Mouse (Mus musculus): ENCODE results near the gene Gm49387.

Gm49387 gene

GRCm38 (mm10) chr14:31662555-31663211, 22.0 kb upstream of the Gm49387 start:
- DNase-seq (ENCODE audit: low spot score), result no peak

DNA sequence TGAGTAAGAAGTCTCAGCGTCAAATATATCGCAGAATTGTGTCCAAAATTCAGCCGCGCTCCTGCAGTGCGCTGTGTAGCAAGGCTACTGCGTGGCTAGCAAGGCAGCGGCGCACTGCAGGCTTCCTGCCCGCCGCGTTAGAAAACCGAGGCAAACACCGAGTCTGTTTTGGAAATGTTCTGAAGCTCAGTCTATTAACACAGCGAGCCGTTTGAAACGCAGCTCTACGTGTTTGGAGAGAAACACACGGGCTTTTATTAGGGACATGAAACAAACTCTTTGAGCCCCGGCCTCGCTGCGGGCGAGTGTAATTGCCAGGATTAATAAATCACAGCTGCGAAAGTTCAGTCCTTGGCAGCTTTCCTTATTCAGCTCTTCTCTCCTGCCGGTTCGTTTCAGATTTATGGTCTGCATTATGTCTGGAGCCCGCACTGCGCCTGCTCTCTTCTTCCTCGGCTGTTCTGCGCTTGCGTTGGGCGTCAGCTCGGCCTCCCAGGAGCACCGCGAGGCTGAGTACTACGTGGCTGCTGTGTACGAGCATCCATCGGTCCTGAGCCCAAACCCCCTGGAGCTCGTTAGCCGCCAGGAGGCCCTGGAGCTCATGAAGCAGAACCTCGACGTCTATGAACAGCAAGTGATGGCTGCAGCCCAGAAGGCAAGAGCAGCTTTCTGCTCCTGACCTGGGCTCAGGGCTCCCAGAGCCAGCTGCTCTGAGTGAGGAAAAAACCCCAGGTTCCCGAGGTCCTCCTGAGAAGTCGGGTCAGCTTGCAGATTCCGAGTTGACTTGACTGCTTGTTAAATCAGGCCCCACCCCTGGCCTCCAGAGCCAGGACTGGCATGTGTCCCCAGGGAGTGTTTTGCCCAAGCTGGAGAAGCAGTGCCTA, 21.2 kb upstream of the Gm49387 start:
- peak; percentile 66 for DNase-seq (ENCODE audit: low spot score)

DNA sequence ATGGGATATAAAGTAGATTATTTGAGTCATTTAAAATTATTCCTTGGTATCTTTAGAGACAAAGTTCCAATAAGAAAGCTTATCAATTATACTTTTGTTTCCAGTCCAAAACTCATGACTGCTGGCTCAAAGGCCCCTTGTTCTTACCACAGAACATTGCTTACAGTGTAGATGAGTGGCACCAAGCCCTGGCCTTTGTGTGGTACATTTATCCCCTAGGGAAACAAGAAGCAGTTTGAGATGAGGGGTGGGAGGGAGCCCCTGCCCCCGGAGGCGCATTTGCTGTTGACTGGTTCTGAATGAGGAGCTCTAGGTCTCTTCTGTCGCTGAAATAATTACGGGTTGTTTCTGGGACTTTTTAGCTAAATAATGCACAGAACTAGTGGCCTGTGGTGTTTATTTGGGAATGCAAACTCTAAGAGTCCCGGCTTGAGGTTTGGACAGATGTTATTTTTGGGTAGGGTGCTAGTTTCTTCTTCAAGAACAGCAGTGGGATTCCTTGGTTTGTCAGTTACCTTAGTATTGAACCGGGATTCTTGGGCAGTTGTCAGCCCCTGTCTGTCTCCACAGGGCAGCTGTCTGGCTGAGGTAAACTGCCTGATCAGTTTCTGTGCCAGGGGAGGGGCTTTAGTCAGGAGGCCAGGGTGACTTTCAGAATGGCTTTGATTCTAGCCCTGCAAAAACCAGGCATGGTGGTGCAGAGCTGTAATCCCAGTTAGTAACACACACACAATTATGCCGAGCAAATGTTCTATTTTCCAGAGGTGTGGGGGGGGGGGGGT, 19.8 kb upstream of the Gm49387 start:
- DNase-seq (ENCODE audit: low spot score), result no peak

DNA sequence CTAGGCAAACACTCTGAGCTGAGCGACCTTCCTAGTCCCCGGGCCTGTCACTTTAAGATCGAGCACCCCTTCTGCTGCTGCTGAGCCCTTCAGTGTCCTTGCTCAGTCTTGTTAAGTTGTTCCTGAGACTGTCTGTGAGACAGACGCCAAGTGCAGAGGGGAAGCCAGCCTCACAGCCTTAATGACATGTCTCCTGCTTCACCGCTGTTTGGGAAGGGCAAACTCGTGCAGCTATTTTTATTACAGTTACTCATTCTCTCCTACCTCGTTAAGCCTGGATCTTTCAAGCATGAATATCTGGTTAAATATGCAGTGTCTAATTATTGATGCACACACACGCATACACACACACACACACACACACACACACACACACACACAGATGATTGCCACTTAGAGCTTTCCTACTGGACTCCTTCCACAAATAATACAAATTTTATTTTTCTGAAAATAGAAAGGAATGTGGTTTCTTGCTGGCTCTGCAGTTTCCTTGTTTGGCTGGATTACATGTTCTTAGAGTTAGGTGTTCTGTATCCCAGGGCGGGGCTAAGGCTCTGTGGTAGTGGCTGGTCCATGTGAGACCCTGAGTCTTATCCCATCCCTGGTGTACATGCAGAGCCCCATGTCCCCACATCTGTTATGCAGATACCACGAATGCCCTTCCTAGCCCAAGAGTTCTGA, 19.0 kb upstream of the Gm49387 start:
- DNase-seq (ENCODE audit: low spot score), result no peak

- DNase-seq (ENCODE audit: low spot score), result no peak
Measured at GRCm38 (mm10) chr14:31658126-31658680, 17.5 kb upstream of the Gm49387 start.

DNA sequence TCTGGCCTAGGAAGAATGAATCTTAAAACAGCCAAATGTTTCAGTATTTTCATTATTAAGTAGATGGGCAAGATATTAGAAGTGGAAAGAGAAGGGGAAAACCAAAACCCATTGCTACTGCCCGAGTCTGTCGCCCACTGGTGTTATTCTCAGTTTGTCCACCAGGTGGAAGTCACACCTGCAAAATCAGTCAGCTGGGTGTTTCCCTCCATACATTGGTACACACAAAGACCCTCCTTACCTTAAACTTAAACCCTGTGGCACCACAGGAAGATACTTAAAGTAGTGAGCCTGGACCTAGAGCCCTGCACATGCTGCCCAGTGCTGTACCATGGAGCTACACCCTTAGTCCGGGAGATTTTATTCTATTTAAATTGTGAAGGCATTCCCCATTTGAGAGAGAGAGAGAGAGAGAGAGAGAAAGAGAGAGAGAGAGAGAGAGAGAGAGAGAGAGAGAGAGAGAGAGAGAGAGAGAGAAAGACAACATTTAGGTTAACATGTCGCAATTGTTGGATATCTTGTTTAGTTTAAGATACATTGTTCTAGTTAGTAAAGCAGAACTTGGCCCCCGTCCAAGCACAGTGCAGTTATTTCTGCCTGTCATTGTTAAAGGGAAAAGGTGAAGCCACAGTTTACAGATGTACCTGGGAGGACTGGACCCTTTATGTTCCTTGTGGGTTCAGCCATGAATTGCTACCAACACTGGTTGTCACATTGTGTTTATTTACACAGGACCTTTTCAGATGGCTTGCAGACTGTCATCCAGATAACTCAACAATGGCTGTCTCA, 16.4 kb upstream of the Gm49387 start:
- peak; percentile 60 for DNase-seq (ENCODE audit: low spot score)

GRCm38 (mm10) chr14:31656386-31656785, 15.7 kb upstream of the Gm49387 start:
- DNase-seq (ENCODE audit: low spot score), result no peak

DNA sequence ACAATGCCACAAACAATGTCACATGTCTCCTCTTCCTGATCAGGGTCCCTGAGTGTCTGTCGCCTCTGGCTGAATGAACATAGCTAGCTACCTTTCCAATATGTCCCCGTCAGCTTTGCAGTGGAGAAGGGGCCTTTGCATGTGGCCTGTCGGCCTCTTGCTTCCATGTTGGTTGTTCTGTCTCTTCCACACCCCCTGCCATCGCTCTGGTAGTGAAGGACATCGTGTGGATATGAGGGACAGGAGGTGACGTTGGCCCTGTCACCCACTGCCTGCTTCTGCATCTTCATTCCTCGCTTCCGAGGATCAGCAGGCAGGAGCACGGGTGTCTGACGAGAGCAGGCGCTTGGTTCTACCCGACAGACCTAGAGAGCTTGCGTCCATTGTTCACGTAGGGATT, 14.7 kb upstream of the Gm49387 start:
- DNase-seq (ENCODE audit: low spot score), result no peak

DNA sequence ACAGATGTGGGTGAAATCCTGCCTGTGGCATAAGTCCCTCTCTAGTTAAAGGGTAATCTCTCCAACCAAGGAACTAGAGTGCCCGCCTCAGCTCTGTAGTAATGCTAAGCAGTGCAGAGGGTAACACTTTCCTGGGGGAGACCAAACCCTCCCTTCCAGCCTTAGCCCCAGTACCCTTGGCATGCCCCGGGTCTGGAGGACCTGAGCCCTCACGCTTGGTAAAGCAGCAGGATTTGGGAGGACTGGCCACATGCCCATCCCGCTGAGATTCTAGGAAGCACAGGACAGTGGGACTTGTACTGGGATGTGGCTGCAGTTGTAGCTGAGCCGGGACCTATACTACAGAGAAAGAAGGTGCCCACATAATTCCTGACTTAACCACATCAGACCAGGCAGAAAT, 14.1 kb upstream of the Gm49387 start:
- no peak for DNase-seq (ENCODE audit: low spot score)

DNA sequence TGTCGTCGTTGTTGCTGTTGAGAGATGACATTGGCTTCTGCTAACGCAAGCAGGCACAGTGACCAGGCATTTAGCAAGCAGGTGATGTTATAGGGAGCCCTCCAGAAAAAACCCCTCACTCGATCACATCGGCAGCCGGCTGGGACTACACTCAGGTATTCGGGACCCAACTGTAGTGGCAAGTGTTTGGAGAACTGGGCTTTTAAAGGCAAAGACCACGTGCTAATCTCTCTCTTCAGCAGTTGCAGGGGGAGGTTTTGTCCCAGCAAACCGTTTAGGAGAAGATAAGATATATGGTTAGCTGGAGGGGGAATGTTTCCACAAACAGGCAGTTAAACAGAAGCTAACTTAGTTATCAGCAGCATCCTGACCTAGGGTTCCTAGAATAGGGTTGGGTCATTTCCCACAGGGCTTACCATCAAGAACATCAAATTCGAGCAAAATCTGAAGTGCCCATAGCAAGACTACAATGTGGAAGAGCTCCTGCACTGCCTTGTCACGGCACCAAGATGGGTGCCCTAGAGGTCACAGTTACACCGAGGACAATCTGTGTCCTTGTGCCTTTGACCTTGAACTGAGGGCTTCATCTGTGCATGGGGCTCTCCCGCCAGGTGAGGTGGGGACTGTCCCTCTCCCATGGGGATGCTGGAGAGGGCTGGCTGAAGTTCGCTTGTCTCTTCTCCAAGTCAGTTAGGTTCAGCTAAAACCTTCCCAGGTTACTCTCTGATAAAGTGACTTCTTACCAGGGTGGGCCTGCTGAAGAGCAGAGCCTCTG, 12.6 kb upstream of the Gm49387 start:
- DNase-seq (ENCODE audit: low spot score), result no peak

DNA sequence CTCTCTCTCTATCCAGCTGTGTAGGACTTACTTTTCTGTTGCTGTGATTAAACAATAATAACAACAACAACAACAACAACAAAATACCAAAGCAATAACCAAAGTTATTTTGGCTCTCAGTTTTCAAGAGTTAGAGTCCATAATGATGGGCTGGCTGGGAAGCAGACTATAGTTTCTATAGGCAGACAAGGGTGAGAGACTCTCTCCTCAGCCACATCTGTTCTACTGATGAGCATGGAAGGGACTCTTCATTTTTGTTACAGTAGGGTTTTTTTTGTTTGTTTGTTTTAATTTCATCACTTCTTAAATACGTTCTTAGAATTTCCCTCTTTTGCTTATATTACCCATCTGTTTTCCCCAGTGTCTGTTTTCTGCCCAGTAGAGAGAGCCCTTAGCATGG, 11.9 kb upstream of the Gm49387 start:
- DNase-seq (ENCODE audit: low spot score), result no peak

DNA sequence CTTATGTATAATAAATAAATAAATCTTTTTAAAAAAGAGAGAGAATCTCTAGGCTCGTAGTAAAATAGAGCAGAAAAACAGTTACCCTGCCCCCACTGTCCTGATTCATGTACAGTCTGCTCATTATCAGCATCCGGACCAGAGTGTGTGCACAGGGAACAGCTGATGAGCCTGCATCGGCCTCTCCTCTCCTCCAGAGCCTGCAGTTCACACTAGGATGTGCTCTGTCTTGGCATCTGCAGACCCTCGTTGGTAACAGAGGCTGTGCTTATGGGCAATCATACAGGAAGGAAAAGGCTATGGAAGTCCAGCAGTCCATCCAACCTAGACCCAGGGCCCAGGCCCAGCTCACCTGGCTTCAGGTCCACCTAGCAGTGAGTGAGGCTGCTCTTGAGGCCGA, 11.4 kb upstream of the Gm49387 start:
- DNase-seq (ENCODE audit: low spot score), result no peak

- no peak for DNase-seq (ENCODE audit: low spot score)
Measured at GRCm38 (mm10) chr14:31651206-31651605, 10.5 kb upstream of the Gm49387 start.

DNA sequence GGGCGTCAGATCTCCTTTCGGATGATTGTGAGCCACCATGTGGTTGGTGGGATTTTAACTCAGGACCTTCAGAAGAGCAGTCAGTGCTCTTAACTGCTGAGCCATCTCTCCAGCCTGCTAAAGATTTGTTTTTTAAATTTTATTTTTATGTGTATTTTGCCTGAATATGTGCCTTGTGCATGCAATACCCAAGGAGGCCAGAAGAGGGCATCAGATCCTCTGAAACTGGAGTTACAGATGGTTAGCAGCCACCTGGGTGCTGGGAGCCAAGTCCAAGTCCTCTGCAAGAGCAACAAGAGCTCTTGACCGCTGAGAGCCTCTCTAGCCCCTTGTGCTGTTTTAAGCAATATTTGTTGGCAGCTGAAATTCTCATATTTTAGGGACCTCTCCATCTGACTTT, 9.7 kb upstream of the Gm49387 start:
- no peak for DNase-seq (ENCODE audit: low spot score)

DNA sequence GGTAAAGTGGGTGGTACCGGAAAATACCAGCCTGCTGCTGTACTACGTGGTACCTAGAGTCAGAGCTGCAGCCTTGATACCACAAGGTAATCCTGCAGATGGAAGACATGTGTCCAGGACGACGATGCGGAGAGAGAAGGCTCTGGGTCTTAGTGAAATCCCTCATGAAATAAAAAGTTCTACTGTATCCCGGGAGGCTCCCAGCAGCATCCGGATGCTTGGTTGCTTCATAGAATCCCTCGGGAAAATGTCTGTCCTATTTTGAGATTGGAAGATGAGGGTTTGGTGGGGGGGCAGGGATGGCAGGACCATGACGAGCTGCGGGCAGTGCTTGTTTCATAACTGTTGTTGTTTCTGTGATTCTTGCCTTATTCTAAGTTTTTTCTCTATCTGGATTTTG, 7.3 kb upstream of the Gm49387 start:
- no peak for DNase-seq (ENCODE audit: low spot score)

DNA sequence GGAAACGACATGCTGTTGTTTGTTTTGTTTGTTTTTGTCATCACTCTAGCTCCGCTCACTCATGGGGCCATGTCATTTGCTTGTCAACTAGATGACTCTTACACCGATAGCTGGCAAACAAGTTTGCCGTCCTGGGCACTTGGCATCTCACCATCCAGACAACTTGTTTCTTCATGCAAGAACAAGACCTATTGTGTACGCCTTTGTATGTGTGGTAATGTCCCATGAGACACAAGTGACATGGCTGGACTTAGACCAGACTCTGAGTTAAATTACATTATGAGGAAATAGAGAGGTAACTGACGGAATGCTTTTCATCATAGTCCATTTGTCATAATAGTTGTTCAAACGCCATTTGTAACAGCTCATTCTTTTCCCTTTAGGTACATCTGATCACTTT, 5.2 kb upstream of the Gm49387 start:
- DNase-seq (ENCODE audit: low spot score), result no peak

DNA sequence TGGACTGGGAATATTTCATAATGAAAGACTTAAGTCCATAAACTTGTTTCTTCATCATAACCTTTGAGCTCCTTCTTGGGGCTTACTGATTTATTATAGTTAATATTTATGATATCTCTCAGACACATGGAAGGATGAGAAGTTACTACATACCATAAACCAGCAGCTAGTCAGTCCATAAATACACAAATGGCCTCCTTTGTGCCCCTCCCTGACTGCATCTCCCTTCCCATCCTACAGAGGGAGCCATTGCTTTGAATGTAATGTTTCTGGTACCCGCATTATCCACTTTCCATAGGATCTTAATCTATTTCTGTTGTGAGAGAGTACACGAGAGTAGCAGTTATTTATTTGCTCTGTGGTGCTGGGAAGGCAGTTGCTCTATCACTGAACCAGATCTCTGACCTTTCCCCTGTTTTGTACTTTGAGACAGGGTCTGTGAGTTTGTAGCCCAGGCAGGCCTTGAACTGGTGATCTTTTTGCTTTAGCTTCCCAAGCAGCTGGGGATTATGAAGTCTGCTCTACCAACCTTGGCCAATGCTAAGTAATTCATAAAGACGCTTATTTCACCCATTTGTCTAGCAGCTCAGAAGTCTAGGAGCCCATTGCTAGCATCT, 4.4 kb upstream of the Gm49387 start:
- no peak for DNase-seq (ENCODE audit: low spot score)

DNA sequence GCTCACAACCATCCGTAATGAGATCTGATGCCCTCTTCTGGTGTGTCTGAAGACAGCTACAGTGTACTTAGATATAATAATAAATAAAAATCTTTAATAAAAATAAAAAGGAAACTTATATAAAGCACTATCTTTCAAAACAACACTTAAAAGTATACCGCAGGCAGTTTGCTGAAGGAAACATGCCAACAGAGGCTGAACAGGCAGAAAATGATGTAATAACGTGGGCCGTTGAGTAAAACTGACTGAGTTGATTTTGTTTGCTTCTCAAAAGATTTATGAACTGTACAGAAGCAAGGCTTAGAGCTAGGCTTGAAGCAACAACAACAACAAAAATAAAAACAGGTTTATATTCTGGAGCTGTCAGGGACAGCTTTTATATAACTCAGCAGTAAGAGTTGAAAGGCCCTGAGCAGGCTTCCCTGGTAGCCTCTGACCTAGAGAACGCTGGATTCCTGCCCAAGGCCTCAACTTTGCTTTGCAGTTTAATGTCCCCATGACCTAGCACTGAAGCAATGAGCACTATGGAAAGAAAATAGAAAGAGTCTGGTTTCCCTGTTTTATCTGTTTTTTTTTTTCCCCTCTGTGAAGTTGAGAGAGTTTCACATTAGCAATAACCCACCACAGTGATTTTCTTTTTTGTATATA, 3.6 kb upstream of the Gm49387 start:
- DNase-seq (ENCODE audit: low spot score), result no peak

DNA sequence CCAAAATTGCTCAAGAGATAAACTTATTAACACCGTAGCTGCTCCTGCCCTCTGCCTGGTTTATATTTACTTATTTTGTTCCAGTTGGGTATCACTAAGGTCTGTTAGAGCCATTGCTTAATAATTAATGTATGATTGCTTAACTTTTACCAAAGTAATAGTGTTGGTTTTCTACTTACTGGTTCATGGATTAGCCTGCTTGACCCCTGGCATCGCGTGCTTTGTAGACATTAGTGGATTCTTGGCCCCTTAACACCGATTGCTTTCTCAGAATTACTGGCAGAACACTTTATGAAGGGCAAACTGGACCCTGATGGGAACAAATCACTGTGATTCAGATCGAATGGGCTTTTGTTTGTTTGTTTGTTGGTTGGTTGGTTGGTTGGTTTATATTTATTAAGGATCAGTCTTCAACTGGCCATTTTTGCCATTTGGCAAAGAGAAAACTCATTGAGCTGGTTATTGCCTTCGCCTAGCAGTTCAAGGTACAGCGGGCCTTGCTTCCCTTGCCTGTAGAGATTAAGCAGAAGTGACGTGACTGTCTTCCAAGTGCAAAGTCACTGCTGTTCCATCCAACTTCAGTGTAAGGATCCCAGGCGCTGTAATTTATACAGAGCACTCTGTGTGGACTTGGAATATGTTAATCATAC, 953 bp upstream of the Gm49387 start:
- DNase-seq (ENCODE audit: low spot score), result no peak

All from ovary, postnatal 14 days (tissue).